ENCODE assay signal across 12 mouse cellular contexts in genomic region chr8:100515896-100516295, GRCm38 (mm10).
DNase-seq lines count a peak whose midpoint lies in the region; ATAC-seq lines count a peak whose summit lies in the region.
"Had no signal": no experiment of that assay in that cellular context is flagged by ENCODE, and none has a peak within 500 bp of the region (broad histone marks: within the 10 kb centered on the region; RNA-seq: fewer than 3 reads in every experiment).

No protein-coding gene starts in this region.

- H3K9ac ChIP-seq in midbrain, embryonic 11.5 days (ENCODE audit: low read length): no peak overlapping the region
- no peak overlapping the region for H3K9ac ChIP-seq in forebrain, embryonic 12.5 days
- no peak overlapping the region for H3K9ac ChIP-seq in hindbrain, embryonic 14.5 days
- no peak overlapping the region for H3K9ac ChIP-seq in neural tube, embryonic 13.5 days

- H3K9me3 ChIP-seq in midbrain, embryonic 11.5 days (ENCODE audit: control insufficient read depth, low read length): no peaks in the 10 kb centered on the region
- no peaks in the 10 kb centered on the region for H3K9me3 ChIP-seq in midbrain, embryonic 10.5 days (replicated peaks)
- no peaks in the 10 kb centered on the region for H3K9me3 ChIP-seq in forebrain, embryonic 12.5 days
- no peaks in the 10 kb centered on the region for H3K9me3 ChIP-seq in hindbrain, embryonic 14.5 days (ENCODE audit: control insufficient read depth, low read length)
- no peaks in the 10 kb centered on the region for H3K9me3 ChIP-seq in neural tube, embryonic 13.5 days

- no peak for DNase-seq in midbrain, embryonic 11.5 days (ENCODE audit: low spot score, missing footprints)
- DNase-seq in midbrain, embryonic 10.5 days (ENCODE audit: low spot score): no peak
- peak; percentile 61 for DNase-seq in hindbrain, embryonic 14.5 days (ENCODE audit: low spot score)
- DNase-seq in kidney, postnatal 10 days: no peak
- no peak for DNase-seq in kidney, postnatal 25 days
- DNase-seq: adrenal gland, postnatal 25 days; gastrocnemius, postnatal 36 days; spleen, adult 18-20 months had no signal

- 32% methylated on average over 1 of the region's 1 CpGs for WGBS in midbrain, embryonic 11.5 days
- 47% methylated on average over 1 of the region's 1 CpGs for WGBS in midbrain, embryonic 10.5 days
- WGBS in forebrain, embryonic 12.5 days: 0% methylated on average over 1 of the region's 1 CpGs
- WGBS in hindbrain, embryonic 14.5 days: 4% methylated on average over 1 of the region's 1 CpGs
- 5% methylated on average over 1 of the region's 1 CpGs for WGBS in neural tube, embryonic 13.5 days

- H3K4me2 ChIP-seq in midbrain, embryonic 11.5 days: no peak overlapping the region
- H3K4me2 ChIP-seq in forebrain, embryonic 12.5 days: no peak overlapping the region
- H3K4me2 ChIP-seq in hindbrain, embryonic 14.5 days (replicated peaks): no peak overlapping the region
- no peak overlapping the region for H3K4me2 ChIP-seq in neural tube, embryonic 13.5 days

- no peak overlapping the region for H3K4me3 ChIP-seq in midbrain, embryonic 11.5 days (ENCODE audit: low read depth, low read length)
- no peak overlapping the region for H3K4me3 ChIP-seq in midbrain, embryonic 10.5 days
- H3K4me3 ChIP-seq in forebrain, embryonic 12.5 days (replicated peaks): no peak overlapping the region
- no peak overlapping the region for H3K4me3 ChIP-seq in hindbrain, embryonic 14.5 days (replicated peaks; ENCODE audit: low read length)
- no peak overlapping the region for H3K4me3 ChIP-seq in neural tube, embryonic 13.5 days
- H3K4me3 ChIP-seq: erythroblast, embryonic 14.5 days had no signal

- H3K36me3 ChIP-seq in midbrain, embryonic 11.5 days (ENCODE audit: control insufficient read depth, insufficient read depth, low read length): no peaks in the 10 kb centered on the region
- H3K36me3 ChIP-seq in midbrain, embryonic 10.5 days: no peaks in the 10 kb centered on the region
- no peaks in the 10 kb centered on the region for H3K36me3 ChIP-seq in forebrain, embryonic 12.5 days (replicated peaks)
- H3K36me3 ChIP-seq in hindbrain, embryonic 14.5 days (replicated peaks; ENCODE audit: control insufficient read depth, insufficient read depth): no peaks in the 10 kb centered on the region
- no peaks in the 10 kb centered on the region for H3K36me3 ChIP-seq in neural tube, embryonic 13.5 days

- H3K27ac ChIP-seq in midbrain, embryonic 11.5 days (ENCODE audit: low read depth, low read length): no peak overlapping the region
- H3K27ac ChIP-seq in midbrain, embryonic 10.5 days (replicated peaks): no peak overlapping the region
- peak overlapping the region; percentile 50; the same call in 1 of the 2 replicates for H3K27ac ChIP-seq in forebrain, embryonic 12.5 days
- no peak overlapping the region for H3K27ac ChIP-seq in hindbrain, embryonic 14.5 days
- H3K27ac ChIP-seq in neural tube, embryonic 13.5 days (replicated peaks): peak overlapping the region; percentile 42; the same call in 1 of the 2 replicates

- ATAC-seq in midbrain, embryonic 11.5 days (ENCODE audit: low FRiP score): peak; percentile 88
- ATAC-seq in forebrain, embryonic 12.5 days (ENCODE audit: low FRiP score): peak; percentile 98
- peak; percentile 95 for ATAC-seq in hindbrain, embryonic 14.5 days (ENCODE audit: low FRiP score)
- ATAC-seq in neural tube, embryonic 13.5 days (ENCODE audit: low read depth): peak; percentile 91
- ATAC-seq: intestine, embryonic 16.5 days had no signal

- H3K27me3 ChIP-seq in midbrain, embryonic 11.5 days (ENCODE audit: control insufficient read depth, insufficient read depth, low read length): no peaks in the 10 kb centered on the region
- H3K27me3 ChIP-seq in midbrain, embryonic 10.5 days (ENCODE audit: low read depth, poor library complexity, severe bottlenecking): no peaks in the 10 kb centered on the region
- no peaks in the 10 kb centered on the region for H3K27me3 ChIP-seq in forebrain, embryonic 12.5 days
- no peaks in the 10 kb centered on the region for H3K27me3 ChIP-seq in hindbrain, embryonic 14.5 days (ENCODE audit: control insufficient read depth, insufficient read depth, low read length)
- no peaks in the 10 kb centered on the region for H3K27me3 ChIP-seq in neural tube, embryonic 13.5 days

- no peaks in the 10 kb centered on the region for H3K4me1 ChIP-seq in midbrain, embryonic 11.5 days (ENCODE audit: control insufficient read depth, insufficient read depth, low read length)
- no peaks in the 10 kb centered on the region for H3K4me1 ChIP-seq in midbrain, embryonic 10.5 days
- H3K4me1 ChIP-seq in forebrain, embryonic 12.5 days: peaks cover 7% of the 10 kb centered on the region; the same call in 1 of the 2 replicates
- H3K4me1 ChIP-seq in hindbrain, embryonic 14.5 days (replicated peaks; ENCODE audit: control insufficient read depth, insufficient read depth, low read length): 0 out of 2 replicates have a peak, but pooled peaks cover 3% of the 10 kb centered on the region
- peaks cover 12% of the 10 kb centered on the region for H3K4me1 ChIP-seq in neural tube, embryonic 13.5 days (replicated peaks)

Comparison
In these comparisons a context has a peak if more than half of its experiments do, and no peak if none do; other contexts are left out.
1. H3K27ac ChIP-seq: peak in forebrain, embryonic 12.5 days (single experiment) and neural tube, embryonic 13.5 days (single experiment); none in midbrain, embryonic 11.5 days (single experiment), midbrain, embryonic 10.5 days (single experiment) and hindbrain, embryonic 14.5 days (single experiment).
2. Peak in every context shown above with its lines, with median percentiles within 50 percentile points of each other: ATAC-seq.